Mouse (Mus musculus) gastrocnemius, adult 2 months (tissue): ENCODE data around the gene Nsun7. TPM values are rescaled to one million over a fixed set of nuclear protein-coding genes. Genes with fewer than 3 reads are reported as not detected.

ENCODE experiments used
- DNase-seq: peaks from one replicate; pipeline ENCODE4 v3.0.0; 2022
- H3K27ac ChIP-seq: fragments of 200-600 bp; 2 replicates; pipeline ENCODE4 v1.8.1; 2022; ENCODE audit warnings: mild to moderate bottlenecking
- H3K4me3 ChIP-seq: fragments of 200-600 bp; 2 replicates; pipeline ENCODE4 v1.8.1; 2022; ENCODE audit warnings: mild to moderate bottlenecking, moderate library complexity
- CTCF ChIP-seq: fragments of 200-600 bp; IDR thresholded peaks from 2 replicates; pipeline ENCODE4 v1.8.1; 2022; ENCODE audit warnings: antibody characterized with exemption, mild to moderate bottlenecking, moderate library complexity
- intact Hi-C: fragments of 180-260 bp; cut with DNase I; formaldehyde crosslinking; loops from one replicate; pipeline ENCODE4 v1.15.1; 2025
- total RNA-seq, 2 experiments: library from RNA; stranded (reverse); gene quantifications; 2 replicates each; pipeline ENCODE4 v1.2.3; 2021

The Nsun7 gene
- total RNA-seq, 2 experiments from 2014 or later: 0.05 TPM; not detected in 1

GRCm38 (mm10) chr5:66345140-66345539 is 85.4 kb downstream of the Nsun7 start:
- Histone ChIP-seq H3K27ac (no peak overlapping the region), H3K4me3 (no peak overlapping the region)
- no peak for DNase-seq
- intact Hi-C loops: no loop called here
- no peak for TF ChIP-seq CTCF

- Histone ChIP-seq H3K4me3 (no peak overlapping the region), H3K27ac (no peak overlapping the region)
- intact Hi-C loops: no loop called here
- no peak for DNase-seq
- TF ChIP-seq CTCF: no peak
Observed at GRCm38 (mm10) chr5:66346756-66347155, 87.1 kb downstream of the Nsun7 start.

Other genes starting within 250 kb of the Nsun7 start
- gene Rbm47, start 86.8 kb upstream of the Nsun7 start, total RNA-seq: under 1 TPM; 0.64 to 0.66 TPM